Mouse (Mus musculus) intestine, postnatal 0 days (tissue): ENCODE data around the gene Car4. TPM values are rescaled to one million over a fixed set of nuclear protein-coding genes. Genes with fewer than 3 reads are reported as not detected.
A peak's percentile ranks its signal among the peaks of the same experiment; 100 is the strongest.

ENCODE experiments used
- ATAC-seq: fragments of 200-750 bp; cut with Nextera tagmentation; 2 replicates; pipeline ENCODE4 v1.8.0; 2017; ENCODE audit warnings: mild to moderate bottlenecking, moderate TSS enrichment, moderate library complexity
- H3K27ac ChIP-seq: fragments of 300-500 bp; sonication (generic); 2 replicates; pipeline ENCODE4 v1.5.1; 2014; ENCODE audit warnings: mild to moderate bottlenecking, low read depth, low read length, moderate library complexity
- H3K27me3 ChIP-seq: fragments of 300-500 bp; sonication (generic); replicated peaks from 2 replicates; pipeline ENCODE4 v1.6.1; 2014; ENCODE audit warnings: low read length, mixed read lengths; ENCODE audit not compliant: control insufficient read depth, insufficient read depth
- H3K36me3 ChIP-seq: fragments of 300-500 bp; sonication (generic); 2 replicates; pipeline ENCODE4 v1.6.1; 2014; ENCODE audit warnings: mild to moderate bottlenecking, moderate library complexity; ENCODE audit not compliant: control insufficient read depth, insufficient read depth
- H3K4me1 ChIP-seq: fragments of 300-500 bp; sonication (generic); replicated peaks from 2 replicates; pipeline ENCODE4 v1.6.1; 2014; ENCODE audit warnings: antibody characterized with exemption, low read length, mixed read lengths; ENCODE audit not compliant: control insufficient read depth, insufficient read depth
- H3K4me2 ChIP-seq: fragments of 300-500 bp; sonication (generic); replicated peaks from 2 replicates; pipeline ENCODE4 v1.6.1; 2014; ENCODE audit warnings: low read depth, mild to moderate bottlenecking, moderate library complexity
- H3K4me3 ChIP-seq: fragments of 300-500 bp; sonication (generic); 2 replicates; pipeline ENCODE4 v1.5.1; 2014; ENCODE audit warnings: low read depth, low read length
- H3K9ac ChIP-seq: fragments of 300-500 bp; sonication (generic); 2 replicates; pipeline ENCODE4 v1.6.1; 2014; ENCODE audit warnings: mild to moderate bottlenecking, low read depth, low read length
- H3K9me3 ChIP-seq: fragments of 300-500 bp; sonication (generic); 2 replicates; pipeline ENCODE4 v1.6.1; 2016; ENCODE audit warnings: mixed run types; ENCODE audit not compliant: control insufficient read depth
- CTCF ChIP-seq: sonication (generic); IDR thresholded peaks from 2 replicates; pipeline ENCODE4 v1.5.1; 2016; ENCODE audit warnings: low read depth, mild to moderate bottlenecking, control low read depth, antibody characterized with exemption, moderate library complexity
- WGBS: fragments of 180-500 bp; shearing (Covaris S2); extraction: QIAGEN DNeasy Blood & Tissue Kit; methylation state at CpG from one replicate; pipeline ENCODE4 v1.1.7; 2014; 5-methylcytosine and 5-hydroxymethylcytosine counted together
- polyA plus RNA-seq: library from polyadenylated mRNA; unstranded; fragments of >200 nt; fragmentation: Nextera tagmentation; extraction: Ambion mirVana; gene quantifications from 2 replicates; pipeline ENCODE4 v1.2.1, GENCODE M21; 2015

Gene Car4
- 0.33 and 0.64 TPM in 2 replicates for polyA plus RNA-seq

- H3K36me3 ChIP-seq = no peaks in the 10 kb centered on the region
Measured at GRCm38 (mm10) chr11:84957591-84958270, at the start of gene Car4. TSS of gene Car4 (plus strand) at chr11:84957786.

DNA sequence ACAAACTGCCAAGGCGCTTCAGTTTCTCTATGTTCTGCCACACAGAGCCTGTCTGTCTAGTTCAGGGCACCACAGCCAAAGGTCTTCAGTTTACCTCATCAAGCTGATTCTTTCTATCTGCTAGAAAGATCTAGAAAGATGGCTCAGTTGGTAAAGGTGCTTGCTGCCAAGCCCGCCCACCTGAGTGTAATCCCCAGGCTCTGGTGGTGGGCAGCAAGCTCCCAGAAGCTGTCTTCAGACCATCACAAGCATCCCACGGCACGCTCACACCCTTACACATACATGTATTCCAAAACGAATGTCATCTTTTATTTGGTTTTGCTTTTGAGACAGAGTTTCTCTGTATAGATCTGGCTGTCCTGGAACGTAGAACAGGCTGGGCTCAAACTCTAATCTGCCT, 49.1 kb upstream of the Car4 start:
- Histone ChIP-seq H3K36me3 (peaks cover 78% of the 10 kb centered on the region), H3K9me3 (no peaks in the 10 kb centered on the region), H3K4me3 (no peak overlapping the region), H3K9ac (no peak overlapping the region), H3K4me2 (no peak overlapping the region), H3K4me1 (no peaks in the 10 kb centered on the region), H3K27me3 (no peaks in the 10 kb centered on the region), H3K27ac (no peak overlapping the region)
- WGBS = 91% methylated on average over 6 of the region's 6 CpGs
- no peak for TF ChIP-seq CTCF
- no peak for ATAC-seq

More at GRCm38 (mm10) chr11:84957591-84958270, at the start of gene Car4:
- no peaks in the 10 kb centered on the region for H3K9me3 ChIP-seq
- H3K4me2 ChIP-seq = peak within 1 kb of the TSS; percentile 46
- no peak for ATAC-seq
- H3K4me1 ChIP-seq = no peaks in the 10 kb centered on the region
- peak within 1 kb of the TSS; percentile 18 for H3K4me3 ChIP-seq
- peaks cover 29% of the 10 kb centered on the region for H3K27me3 ChIP-seq
- H3K27ac ChIP-seq = no peak within 1 kb of the TSS
- no peak for TF ChIP-seq CTCF
- 1% methylated on average over 49 of the region's 49 CpGs for WGBS
- H3K9ac ChIP-seq = no peak within 1 kb of the TSS

DNA sequence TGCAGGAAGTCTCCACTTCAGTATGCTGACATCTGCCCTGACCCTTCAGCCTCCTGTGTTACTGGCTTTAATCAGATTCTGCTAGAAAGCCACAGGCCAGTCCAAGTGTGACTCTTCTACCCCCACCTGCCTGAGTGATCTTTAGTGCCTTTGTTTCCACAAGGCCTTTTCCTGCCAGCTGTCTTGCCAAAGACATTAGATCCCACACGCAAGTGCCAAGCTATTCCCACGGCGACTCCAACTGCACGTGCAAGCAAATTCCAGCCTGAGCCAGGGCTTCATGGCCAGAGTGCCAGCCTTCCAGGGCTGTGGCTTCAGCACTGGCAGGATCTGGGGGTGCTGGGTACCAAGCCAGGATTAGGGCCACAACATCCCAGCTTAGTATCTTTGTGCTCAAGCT, 47.2 kb upstream of the Car4 start:
- H3K4me2 ChIP-seq = no peak overlapping the region
- no peak for TF ChIP-seq CTCF
- H3K27me3 ChIP-seq = no peaks in the 10 kb centered on the region
- H3K9ac ChIP-seq = no peak overlapping the region
- 78% methylated on average over 4 of the region's 4 CpGs for WGBS
- no peaks in the 10 kb centered on the region for H3K4me1 ChIP-seq
- ATAC-seq = no peak
- peaks cover 68% of the 10 kb centered on the region for H3K36me3 ChIP-seq
- H3K4me3 ChIP-seq = no peak overlapping the region
- no peaks in the 10 kb centered on the region for H3K9me3 ChIP-seq
- no peak overlapping the region for H3K27ac ChIP-seq

DNA sequence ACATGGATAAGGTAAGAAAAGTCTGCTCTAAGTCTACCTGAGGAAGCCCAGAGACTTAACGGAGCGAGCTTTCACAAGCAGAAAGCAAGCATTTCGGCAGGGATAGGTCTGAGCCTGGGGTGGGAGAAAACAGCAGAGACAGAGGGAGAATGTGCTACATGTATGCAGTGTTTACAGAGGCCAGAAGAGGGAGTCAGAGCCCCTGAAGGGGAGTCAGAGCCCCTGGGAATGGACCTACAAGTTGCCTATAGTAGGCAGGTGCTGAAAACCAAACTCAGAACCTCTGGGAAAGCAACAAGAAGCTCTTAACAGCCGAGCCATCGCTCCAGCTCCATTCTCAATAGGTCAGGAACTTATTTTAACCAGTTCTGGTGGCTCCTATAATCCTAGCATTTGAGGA, 42.9 kb upstream of the Car4 start:
- 78% methylated on average over 5 of the region's 5 CpGs for WGBS
- no peaks in the 10 kb centered on the region for H3K9me3 ChIP-seq
- H3K9ac ChIP-seq = no peak overlapping the region
- no peak for ATAC-seq
- H3K4me2 ChIP-seq = no peak overlapping the region
- peak; percentile 21; the same call in 1 of the 2 replicates for TF ChIP-seq CTCF
- no peaks in the 10 kb centered on the region for H3K27me3 ChIP-seq
- no peak overlapping the region for H3K4me3 ChIP-seq
- H3K36me3 ChIP-seq = peaks cover 39% of the 10 kb centered on the region
- no peak overlapping the region for H3K27ac ChIP-seq
- H3K4me1 ChIP-seq = peaks cover 3% of the 10 kb centered on the region; the same call in 1 of the 2 replicates

- Histone ChIP-seq H3K27ac (no peak within 1 kb of the TSS), H3K4me2 (peak within 1 kb of the TSS; percentile 79), H3K27me3 (no peaks in the 10 kb centered on the region), H3K9me3 (no peaks in the 10 kb centered on the region), H3K9ac (peak within 1 kb of the TSS; percentile 80), H3K36me3 (peaks cover 26% of the 10 kb centered on the region; the same call in 1 of the 2 replicates), H3K4me1 (peaks cover 3% of the 10 kb centered on the region; the same call in 1 of the 2 replicates), H3K4me3 (peak within 1 kb of the TSS; percentile 89)
- peak; percentile 7; the same call in 1 of the 2 replicates for TF ChIP-seq CTCF
- 4% methylated on average over 34 of the region's 34 CpGs for WGBS
- ATAC-seq = peak; percentile 87
Measured at GRCm38 (mm10) chr11:84916053-84916702, 41.4 kb upstream of the Car4 start, which contains the start of gene Znhit3. TSS of gene Znhit3 (minus strand) at chr11:84916366.

- no peaks in the 10 kb centered on the region for H3K27me3 ChIP-seq
- peak overlapping the region; percentile 79 for H3K4me2 ChIP-seq
- H3K9ac ChIP-seq = no peak overlapping the region
- no peak for ATAC-seq
- no peaks in the 10 kb centered on the region for H3K9me3 ChIP-seq
- peaks cover 3% of the 10 kb centered on the region; the same call in 1 of the 2 replicates for H3K4me1 ChIP-seq
- peak overlapping the region; percentile 89 for H3K4me3 ChIP-seq
- 63% methylated on average over 7 of the region's 7 CpGs for WGBS
- no peak overlapping the region for H3K27ac ChIP-seq
- H3K36me3 ChIP-seq = peaks cover 20% of the 10 kb centered on the region; the same call in 1 of the 2 replicates
- TF ChIP-seq CTCF = no peak
Measured at GRCm38 (mm10) chr11:84916703-84917300, 40.8 kb upstream of the Car4 start.
